Mouse (Mus musculus) neutrophil, adult 65 days (primary cell): ENCODE data around the gene Brpf1. TPM values are rescaled to one million over a fixed set of nuclear protein-coding genes. Genes with fewer than 3 reads are reported as not detected.

Source experiments
- total RNA-seq: library from RNA; stranded (reverse); gene quantifications from 2 replicates; pipeline ENCODE4 v1.2.4, GENCODE M21; 2023

Gene Brpf1
- total RNA-seq = 130 and 175 TPM in 2 replicates

DNA sequence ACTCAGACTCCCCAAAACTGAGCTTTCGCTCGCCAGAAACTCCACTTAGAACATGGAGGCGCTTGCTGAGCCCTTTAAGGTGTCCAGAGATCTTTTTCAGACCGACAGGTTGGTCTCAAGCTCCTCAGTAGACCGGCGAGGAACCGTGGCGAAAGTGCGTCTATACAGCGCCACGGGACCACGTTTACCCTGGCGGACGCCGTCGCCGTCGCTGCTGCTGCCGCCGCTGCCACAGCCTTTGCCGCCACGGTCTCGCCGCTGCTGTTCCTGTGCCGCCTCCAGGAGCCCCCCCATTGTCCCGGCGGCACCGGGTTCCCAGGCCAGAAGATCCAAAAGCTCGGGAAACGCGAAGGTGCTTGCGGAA, at the start of gene Brpf1:
Brpf1 (plus strand) TSS at position 152 of the 364 bp plus-strand sequence.

DNA sequence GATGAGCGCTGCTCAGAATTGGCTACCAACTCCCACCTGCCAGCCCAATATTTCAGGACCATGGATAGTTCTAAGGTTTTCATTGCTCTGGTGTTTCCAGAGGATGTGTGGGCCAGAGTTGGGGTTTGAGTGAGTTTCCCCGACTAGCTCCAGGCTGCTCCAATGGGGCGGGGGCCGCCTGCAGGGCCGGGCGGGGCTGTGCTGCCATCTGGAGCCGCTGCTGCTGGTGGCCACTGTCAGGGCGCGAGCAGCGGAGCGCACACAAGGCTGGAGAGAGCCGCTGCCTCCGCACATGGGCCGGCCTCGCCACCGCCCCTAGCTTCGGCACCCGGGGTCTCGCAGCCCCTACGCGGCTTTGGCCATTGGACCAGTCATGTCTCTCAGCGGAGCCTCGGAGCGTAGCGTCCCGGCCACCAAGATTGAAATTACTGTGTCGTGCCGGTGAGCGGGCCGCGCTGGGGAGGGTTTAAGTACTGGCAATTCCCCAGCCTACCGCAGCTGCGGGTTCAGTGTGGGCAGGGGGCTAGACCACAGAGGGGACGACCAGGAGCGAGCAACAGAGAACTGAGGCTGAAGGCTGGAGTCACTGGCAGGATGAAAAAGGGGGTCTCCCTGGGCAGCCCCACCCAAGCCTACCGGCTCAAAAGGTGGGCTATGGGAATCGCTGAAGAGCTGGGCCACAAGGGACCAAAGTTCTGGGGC, 24.7 kb upstream of the Brpf1 start, which contains the start of gene Cpne9:
Cpne9 (plus strand) TSS at position 207 of the 702 bp plus-strand sequence.

DNA sequence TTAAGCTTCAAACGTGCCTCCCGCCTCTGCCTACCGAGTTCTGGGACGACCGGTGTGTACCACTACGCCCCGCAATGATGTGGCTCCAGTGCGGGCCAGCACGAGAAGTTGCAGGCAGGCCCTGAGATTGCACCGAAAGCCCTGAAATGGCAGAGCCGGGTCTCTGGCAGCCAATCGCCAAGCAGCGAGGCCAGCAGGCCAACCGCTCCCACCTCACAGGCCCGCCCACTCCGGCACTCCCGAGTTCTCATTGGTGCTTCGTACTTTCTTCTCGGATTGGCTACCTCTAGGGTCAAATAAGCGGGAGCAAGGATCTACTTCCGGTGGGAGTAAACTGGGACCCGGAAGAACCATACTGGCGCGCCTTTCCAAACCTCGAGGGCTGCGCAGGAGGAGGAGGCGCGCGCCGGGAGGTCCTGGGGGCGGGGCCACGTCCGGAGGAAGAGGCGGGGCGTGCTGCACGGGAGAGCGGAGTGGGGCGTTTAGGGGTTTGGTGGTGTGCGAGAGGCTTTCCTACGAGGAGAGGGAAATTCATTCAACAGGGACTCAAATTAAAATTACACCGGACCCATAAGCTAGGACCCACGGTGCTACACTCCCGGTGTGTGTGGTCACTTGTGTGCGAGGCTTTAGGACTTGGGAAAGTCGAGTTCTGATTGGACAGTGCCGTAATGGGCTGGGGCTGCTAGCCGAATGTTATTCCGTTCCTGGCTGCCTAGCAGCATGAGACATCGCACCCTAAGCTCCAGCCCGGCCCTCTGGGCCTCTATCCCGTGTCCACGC, 19.8 kb downstream of the Brpf1 start, which contains the start of gene Ogg1:
Ogg1 (plus strand) TSS at position 440 of the 783 bp plus-strand sequence.

DNA sequence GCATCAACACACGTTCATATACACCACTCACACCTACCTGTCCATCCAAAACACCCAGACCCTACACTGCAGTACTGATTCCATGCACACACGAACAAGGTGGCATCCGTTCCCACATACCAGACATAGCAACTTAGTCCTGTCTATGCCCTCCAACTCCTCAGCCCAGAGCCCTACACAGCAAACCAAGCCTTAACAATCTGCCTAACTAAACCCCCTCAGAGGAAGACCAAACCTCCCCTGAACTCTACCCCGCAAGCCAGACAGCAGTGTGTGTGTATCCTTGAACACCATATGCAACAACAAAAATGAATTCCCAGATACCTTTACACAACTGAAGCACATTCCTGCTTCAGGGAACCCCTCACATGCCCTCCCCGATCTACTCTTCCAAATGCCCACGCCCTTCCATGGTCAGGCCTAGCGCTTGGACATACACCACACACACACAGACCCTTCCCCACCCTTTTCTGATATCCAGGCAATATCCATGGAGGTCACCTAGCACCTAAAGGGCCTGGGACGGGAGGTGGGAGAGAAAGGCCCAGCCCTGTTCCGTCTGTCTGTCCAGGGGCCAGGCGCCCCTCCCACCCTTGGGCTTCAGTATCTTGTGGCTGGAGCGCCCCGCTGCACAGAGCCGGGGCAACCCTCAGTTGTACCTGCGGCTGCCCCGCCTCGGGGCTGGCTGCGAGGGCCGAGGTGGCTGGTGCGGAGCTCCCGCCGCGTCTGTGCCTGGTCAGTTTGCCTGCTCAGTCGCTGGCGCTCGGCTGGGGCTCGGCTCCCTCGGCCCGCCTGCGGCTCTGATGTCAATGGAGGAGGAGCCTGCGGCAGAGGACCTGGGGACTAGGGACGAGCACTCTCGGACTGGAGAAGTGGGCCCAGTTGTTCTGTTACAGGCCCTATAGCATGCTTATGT, 36.5 kb downstream of the Brpf1 start, which contains the start of gene Camk1:
Camk1 (minus strand) TSS at position 808 of the 916 bp plus-strand sequence.

Other genes with a start within 250 kb of the Brpf1 start
- 52.0 and 79.0 TPM in 2 replicates for gene Setd5, start 229.8 kb upstream of the Brpf1 start, total RNA-seq
- 0.44 and 0.66 TPM in 2 replicates for gene Lhfpl4, start 111.8 kb upstream of the Brpf1 start, total RNA-seq
- gene Mtmr14, start 69.3 kb upstream of the Brpf1 start, total RNA-seq = 64.5 and 81.3 TPM in 2 replicates
- gene Cpne9, start 24.8 kb upstream of the Brpf1 start, total RNA-seq = 0.54 and 0.95 TPM in 2 replicates
- gene Ogg1, start 19.8 kb downstream of the Brpf1 start, total RNA-seq = 11.9 and 13.8 TPM in 2 replicates
- 24.6 and 26.1 TPM in 2 replicates for gene Camk1, start 36.8 kb downstream of the Brpf1 start, total RNA-seq
- 21.5 and 31.0 TPM in 2 replicates for gene Tada3, start 70.7 kb downstream of the Brpf1 start, total RNA-seq
- gene Arpc4, start 71.0 kb downstream of the Brpf1 start, total RNA-seq = 502 and 519 TPM in 2 replicates
- 34.0 and 50.2 TPM in 2 replicates for gene Ttll3, start 82.1 kb downstream of the Brpf1 start, total RNA-seq
- 0.60 and 0.68 TPM in 2 replicates for gene Rpusd3, start 112.2 kb downstream of the Brpf1 start, total RNA-seq
- not detected in 2 replicates for gene Cidec, start 128.6 kb downstream of the Brpf1 start, total RNA-seq
- gene Jagn1, start 135.4 kb downstream of the Brpf1 start, total RNA-seq = 8.3 and 8.5 TPM in 2 replicates
- gene Il17re, start 151.3 kb downstream of the Brpf1 start, total RNA-seq = 0.20 TPM in 1 of 2 replicates, not detected in the other
- gene Il17rc, start 164.3 kb downstream of the Brpf1 start, total RNA-seq = not detected in 2 replicates
- 1.9 and 3.9 TPM in 2 replicates for gene Creld1, start 176.2 kb downstream of the Brpf1 start, total RNA-seq
- not detected in 2 replicates for gene Prrt3, start 194.8 kb downstream of the Brpf1 start, total RNA-seq
- gene Emc3, start 224.5 kb downstream of the Brpf1 start, total RNA-seq = 54.7 and 58.4 TPM in 2 replicates
- gene Fancd2, start 224.5 kb downstream of the Brpf1 start, total RNA-seq = 14.4 and 15.2 TPM in 2 replicates